Mouse (Mus musculus) spleen, adult 2 months (tissue): Measurements from ENCODE around the gene Rbm4b.

ENCODE experiments used
- CTCF ChIP-seq: fragments of 200-500 bp; IDR thresholded peaks from 2 replicates; pipeline ENCODE4 v1.5.1; 2011; ENCODE audit warnings: mild to moderate bottlenecking, inconsistent platforms; ENCODE audit not compliant: insufficient read depth, insufficient read length, insufficient replicate concordance; ENCODE audit errors: extremely low read depth
- POLR2A ChIP-seq: fragments of 200-500 bp; IDR thresholded peaks from 2 replicates; pipeline ENCODE4 v1.6.1; 2011; ENCODE audit warnings: low read depth, low read length, inconsistent platforms

DNA sequence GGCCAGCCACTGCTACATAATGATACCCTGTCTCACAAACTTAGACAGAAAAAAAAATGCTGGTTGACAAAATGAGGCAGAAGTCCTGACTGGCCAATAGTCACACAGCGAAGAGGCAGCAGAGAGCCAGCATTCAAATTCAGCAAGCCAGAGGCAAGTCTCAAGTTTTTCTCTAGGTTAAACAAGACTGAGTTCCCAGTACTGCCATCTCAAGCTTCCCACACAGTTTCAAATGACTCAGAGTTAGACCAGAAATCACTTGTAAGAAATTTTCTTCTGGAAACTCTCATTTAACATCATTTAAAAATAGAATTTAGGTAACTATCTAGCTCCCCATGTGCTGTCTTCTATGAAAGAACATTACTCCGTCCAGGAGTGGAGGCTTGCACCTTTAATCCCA lies 41.5 kb downstream of the Rbm4b start:
- no peak for TF ChIP-seq POLR2A
- no peak for TF ChIP-seq CTCF
